Mouse (Mus musculus) lung, postnatal 0 days (tissue): ENCODE measurements around the gene Olfr71. TPM values are rescaled to one million over a fixed set of nuclear protein-coding genes. Genes with fewer than 3 reads are reported as not detected.

Source experiments
- ATAC-seq: fragments of 200-750 bp; cut with Nextera tagmentation; 2 replicates; pipeline ENCODE4 v1.8.0; 2017; ENCODE audit warnings: moderate library complexity
- DNase-seq: peaks from one replicate; pipeline ENCODE4 v3.0.0-alpha.2; 2016; ENCODE audit warnings: low spot score
- H3K27ac ChIP-seq: fragments of 300-500 bp; sonication (generic); 2 replicates; pipeline ENCODE4 v1.5.1; 2014; ENCODE audit warnings: antibody characterized with exemption, mild to moderate bottlenecking, low read length, mixed read lengths
- H3K27me3 ChIP-seq: fragments of 300-500 bp; sonication (generic); replicated peaks from 2 replicates; pipeline ENCODE4 v1.6.1; 2014; ENCODE audit warnings: low read length, mixed read lengths; ENCODE audit not compliant: insufficient read depth
- H3K36me3 ChIP-seq: fragments of 300-500 bp; sonication (generic); 2 replicates; pipeline ENCODE4 v1.6.1; 2014; ENCODE audit warnings: low read length, mixed read lengths; ENCODE audit not compliant: insufficient read depth
- H3K4me1 ChIP-seq: fragments of 300-500 bp; sonication (generic); 2 replicates; pipeline ENCODE4 v1.6.1; 2014; ENCODE audit warnings: antibody characterized with exemption, low read depth, low read length, mixed read lengths; ENCODE audit not compliant: insufficient read depth
- H3K4me2 ChIP-seq: fragments of 300-500 bp; sonication (generic); replicated peaks from 2 replicates; pipeline ENCODE4 v1.6.1; 2014; ENCODE audit warnings: low read depth, mild to moderate bottlenecking, low read length, moderate library complexity, mixed read lengths
- H3K4me3 ChIP-seq: fragments of 300-500 bp; sonication (generic); 2 replicates; pipeline ENCODE4 v1.5.1; 2014; ENCODE audit warnings: low read depth, low read length
- H3K9ac ChIP-seq: fragments of 300-500 bp; sonication (generic); replicated peaks from 2 replicates; pipeline ENCODE4 v1.6.1; 2014; ENCODE audit warnings: low read depth, mild to moderate bottlenecking
- H3K9me3 ChIP-seq: fragments of 300-500 bp; sonication (generic); 2 replicates; pipeline ENCODE4 v1.6.1; 2016; ENCODE audit warnings: low read length, mixed read lengths
- CTCF ChIP-seq: IDR thresholded peaks from 2 replicates; pipeline ENCODE4 v1.5.1; 2016; ENCODE audit warnings: antibody characterized with exemption, mild to moderate bottlenecking
- EP300 ChIP-seq: IDR thresholded peaks from 2 replicates; pipeline ENCODE4 v1.6.1; 2016; ENCODE audit warnings: antibody characterized with exemption, mild to moderate bottlenecking, control low read depth
- WGBS: fragments of 180-500 bp; shearing (Covaris S2); extraction: QIAGEN DNeasy Blood & Tissue Kit; methylation state at CpG from one replicate; pipeline ENCODE4 v1.1.7; 2014; 5-methylcytosine and 5-hydroxymethylcytosine counted together
- polyA plus RNA-seq: library from polyadenylated mRNA; unstranded; fragments of >200 nt; fragmentation: Nextera tagmentation; extraction: Ambion mirVana; gene quantifications from 2 replicates; pipeline ENCODE4 v1.2.1, GENCODE M21; 2015

Olfr71 gene
- polyA plus RNA-seq, 1 experiment from 2014 or later = 0.17 TPM

GRCm38 (mm10) chr4:43738989-43739674, 29.1 kb upstream of the Olfr71 start:
- H3K4me1 ChIP-seq = no peaks in the 10 kb centered on the region
- H3K4me3 ChIP-seq = no peak overlapping the region
- no peaks in the 10 kb centered on the region for H3K36me3 ChIP-seq
- no peak overlapping the region for H3K9ac ChIP-seq
- no peaks in the 10 kb centered on the region for H3K27me3 ChIP-seq
- ATAC-seq (peak; percentile 77), DNase-seq (peak; percentile 68)
- H3K9me3 ChIP-seq = no peaks in the 10 kb centered on the region
- no peak overlapping the region for H3K4me2 ChIP-seq
- TF ChIP-seq EP300 = no peak
- peak; percentile 13; the same call in 1 of the 2 replicates for TF ChIP-seq CTCF
- peak overlapping the region; percentile 38; the same call in 1 of the 2 replicates for H3K27ac ChIP-seq
- 45% methylated on average over 8 of the region's 8 CpGs for WGBS

- Histone ChIP-seq H3K9me3 (no peaks in the 10 kb centered on the region), H3K9ac (no peak overlapping the region), H3K4me3 (no peak overlapping the region), H3K27ac (no peak overlapping the region), H3K4me2 (no peak overlapping the region), H3K4me1 (no peaks in the 10 kb centered on the region), H3K27me3 (no peaks in the 10 kb centered on the region), H3K36me3 (no peaks in the 10 kb centered on the region)
- WGBS = 58% methylated on average over 6 of the region's 6 CpGs
- ATAC-seq (no peak), DNase-seq (no peak)
- TF ChIP-seq EP300 (no peak), CTCF (no peak)
Measured at GRCm38 (mm10) chr4:43737144-43737543, 27.1 kb upstream of the Olfr71 start.

- H3K36me3 ChIP-seq = no peaks in the 10 kb centered on the region
- no peak overlapping the region for H3K4me3 ChIP-seq
- WGBS = 67% methylated on average over 5 of the region's 5 CpGs
- DNase-seq = no peak
- peak overlapping the region; percentile 8; the same call in 1 of the 2 replicates for H3K4me2 ChIP-seq
- 0 out of 2 replicates have a peak overlapping the region, but pooled peaks have one; percentile 2 for H3K27ac ChIP-seq
- H3K9me3 ChIP-seq = no peaks in the 10 kb centered on the region
- no peaks in the 10 kb centered on the region for H3K27me3 ChIP-seq
- H3K9ac ChIP-seq = no peak overlapping the region
- TF ChIP-seq EP300 (no peak), CTCF (no peak)
- peaks cover 20% of the 10 kb centered on the region; the same call in 1 of the 2 replicates for H3K4me1 ChIP-seq
- ATAC-seq = no peak
Measured at GRCm38 (mm10) chr4:43733186-43733585, 23.1 kb upstream of the Olfr71 start.

GRCm38 (mm10) chr4:43732171-43732570, 22.1 kb upstream of the Olfr71 start:
- Histone ChIP-seq H3K9me3 (no peaks in the 10 kb centered on the region), H3K27ac (peak overlapping the region; percentile 47; the same call in 1 of the 2 replicates), H3K4me3 (no peak overlapping the region), H3K27me3 (no peaks in the 10 kb centered on the region), H3K36me3 (no peaks in the 10 kb centered on the region), H3K4me2 (peak overlapping the region; percentile 32), H3K9ac (peak overlapping the region; percentile 23; the same call in 1 of the 2 replicates), H3K4me1 (peaks cover 29% of the 10 kb centered on the region; the same call in 1 of the 2 replicates)
- WGBS = 0% methylated on average over 1 of the region's 1 CpGs
- ATAC-seq (no peak), DNase-seq (no peak)
- TF ChIP-seq EP300 = no peak
- no peak for TF ChIP-seq CTCF

GRCm38 (mm10) chr4:43730750-43731297, 20.8 kb upstream of the Olfr71 start:
- no peaks in the 10 kb centered on the region for H3K27me3 ChIP-seq
- H3K4me2 ChIP-seq = peak overlapping the region; percentile 34
- H3K36me3 ChIP-seq = no peaks in the 10 kb centered on the region
- DNase-seq = peak; percentile 74
- peak; percentile 13; the same call in 1 of the 2 replicates for ATAC-seq
- H3K4me1 ChIP-seq = peaks cover 29% of the 10 kb centered on the region; the same call in 1 of the 2 replicates
- no peak overlapping the region for H3K4me3 ChIP-seq
- no peak for TF ChIP-seq EP300
- TF ChIP-seq CTCF = peak; percentile 63
- H3K9ac ChIP-seq = peak overlapping the region; percentile 32
- WGBS = 64% methylated on average over 21 of the region's 21 CpGs
- peak overlapping the region; percentile 97 for H3K27ac ChIP-seq
- H3K9me3 ChIP-seq = no peaks in the 10 kb centered on the region

GRCm38 (mm10) chr4:43729794-43730550, 19.9 kb upstream of the Olfr71 start, which contains the start of gene Spaar:
Spaar (plus strand) TSS chr4:43730034.
- no peaks in the 10 kb centered on the region for H3K9me3 ChIP-seq
- H3K9ac ChIP-seq = 0 out of 2 replicates have a peak within 1 kb of the TSS, but pooled peaks have one; percentile 12
- H3K27ac ChIP-seq = peak within 1 kb of the TSS; percentile 97
- peaks cover 29% of the 10 kb centered on the region; the same call in 1 of the 2 replicates for H3K4me1 ChIP-seq
- ATAC-seq (peak; percentile 70), DNase-seq (peak; percentile 93)
- no peaks in the 10 kb centered on the region for H3K27me3 ChIP-seq
- no peaks in the 10 kb centered on the region for H3K36me3 ChIP-seq
- no peak within 1 kb of the TSS for H3K4me3 ChIP-seq
- H3K4me2 ChIP-seq = peak within 1 kb of the TSS; percentile 34
- 25% methylated on average over 14 of the region's 14 CpGs for WGBS
- TF ChIP-seq CTCF (no peak), EP300 (peak; percentile 72; the same call in 1 of the 2 replicates)
